Mouse (Mus musculus) testis, adult 2 months (tissue): Measurements from ENCODE around the gene Ccdc137. TPM values are rescaled to one million over a fixed set of nuclear protein-coding genes. Genes with fewer than 3 reads are reported as not detected.
"Not testable (repeated sequence)": the region's sequence is repeated elsewhere in the genome, so short reads cannot be mapped to it uniquely, and the experiment has no call there.

ENCODE experiments used
- H3K27ac ChIP-seq: fragments of 200-500 bp; 2 replicates; pipeline ENCODE4 v1.5.1; 2012; ENCODE audit warnings: low read depth, low read length; ENCODE audit not compliant: control insufficient read depth, insufficient read depth
- H3K27me3 ChIP-seq: fragments of 200-500 bp; 2 replicates; pipeline ENCODE4 v1.6.1; 2012; ENCODE audit warnings: mild to moderate bottlenecking, low read length, moderate library complexity; ENCODE audit not compliant: control insufficient read depth, insufficient read depth
- H3K36me3 ChIP-seq: fragments of 200-500 bp; 2 replicates; pipeline ENCODE4 v1.6.1; 2012; ENCODE audit warnings: mild to moderate bottlenecking, low read length; ENCODE audit not compliant: control insufficient read depth, insufficient read depth
- H3K4me1 ChIP-seq: fragments of 200-500 bp; 2 replicates; pipeline ENCODE4 v1.6.1; 2012; ENCODE audit warnings: low read length; ENCODE audit not compliant: control insufficient read depth, insufficient read depth
- H3K4me3 ChIP-seq: fragments of 200-500 bp; 2 replicates; pipeline ENCODE4 v1.5.1; 2012; ENCODE audit warnings: low read depth, mild to moderate bottlenecking, low read length, moderate library complexity, mixed read lengths; ENCODE audit not compliant: control insufficient read depth
- CTCF ChIP-seq: fragments of 200-500 bp; IDR thresholded peaks from 2 replicates; pipeline ENCODE4 v1.5.1; 2012; ENCODE audit warnings: low read depth, mild to moderate bottlenecking, inconsistent platforms, low read length, moderate library complexity; ENCODE audit not compliant: control insufficient read depth, insufficient read depth, insufficient replicate concordance
- POLR2A ChIP-seq: fragments of 200-500 bp; IDR thresholded peaks from 2 replicates; pipeline ENCODE4 v1.6.1; 2012; ENCODE audit warnings: low read depth, mild to moderate bottlenecking, inconsistent platforms, low read length, moderate library complexity; ENCODE audit not compliant: control insufficient read depth
- polyA plus RNA-seq: library from polyadenylated mRNA; depleted of rRNA; stranded (reverse); fragments of >200 nt; gene quantifications from 2 replicates; pipeline ENCODE4 v1.2.3, GENCODE M21; 2012; rRNA removed

Ccdc137 gene
- 5.6 and 6.9 TPM in 2 replicates for polyA plus RNA-seq

DNA sequence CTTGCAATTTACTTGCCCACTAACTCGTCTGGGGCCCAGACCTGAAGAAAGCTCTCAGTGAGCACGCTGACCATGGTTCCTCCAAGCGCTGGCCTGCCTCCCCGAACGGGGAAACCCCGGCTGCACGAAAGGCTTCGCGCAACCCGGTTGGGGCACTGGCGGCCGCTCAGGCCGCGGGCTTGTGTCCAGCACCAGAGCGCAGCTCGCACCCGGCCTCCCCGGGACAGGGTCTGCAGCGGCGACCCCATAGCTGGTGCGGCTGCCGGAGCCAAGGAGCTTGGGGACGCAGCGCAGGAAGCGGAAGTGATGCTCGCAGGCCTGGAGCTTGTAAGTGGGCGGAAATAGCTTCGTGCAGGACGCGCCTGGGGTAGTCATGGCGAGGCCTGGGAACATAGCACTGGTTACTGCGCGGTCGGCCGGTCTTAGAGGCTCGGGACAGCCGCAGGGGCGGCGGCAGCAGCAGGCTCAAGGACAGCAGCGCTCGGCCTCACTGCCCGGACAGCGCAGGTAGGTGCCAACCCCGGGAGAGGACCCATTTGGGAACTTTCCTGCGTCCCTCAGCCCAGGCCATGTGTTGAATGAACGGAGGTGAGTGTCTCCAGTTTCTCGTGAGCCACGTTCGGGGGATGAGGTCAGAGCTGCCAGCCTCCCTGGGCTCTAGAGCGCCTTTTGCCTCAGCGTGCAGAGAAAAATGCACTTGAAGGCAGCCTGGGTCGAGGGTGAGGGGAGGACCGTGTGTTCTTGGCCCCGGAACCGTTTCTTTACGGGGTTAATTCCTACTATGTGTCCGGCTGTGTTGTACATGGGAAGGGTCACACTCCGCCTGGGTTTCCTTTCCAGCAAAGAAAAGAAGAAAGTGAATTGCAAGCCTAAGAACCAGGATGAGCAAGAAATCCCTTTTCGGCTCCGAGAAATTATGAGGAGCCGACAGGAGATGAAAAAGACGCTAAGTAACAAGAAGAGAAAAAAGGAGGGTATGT is at the start of gene Ccdc137, which contains the start of gene Oxld1:
Ccdc137 (plus strand) TSS at position 344 of the 980 bp plus-strand sequence.
Oxld1 (minus strand) TSS at position 297 of the 980 bp plus-strand sequence.
- peak within 1 kb of the TSS; percentile 85 for H3K4me3 ChIP-seq
- TF ChIP-seq CTCF (no peak), POLR2A (peak; percentile 89)
- peaks cover 5% of the 10 kb centered on the region for H3K4me1 ChIP-seq
- H3K27ac ChIP-seq: peak within 1 kb of the TSS; percentile 47; the same call in 1 of the 2 replicates
- no peaks in the 10 kb centered on the region for H3K36me3 ChIP-seq
- H3K27me3 ChIP-seq: no peaks in the 10 kb centered on the region

DNA sequence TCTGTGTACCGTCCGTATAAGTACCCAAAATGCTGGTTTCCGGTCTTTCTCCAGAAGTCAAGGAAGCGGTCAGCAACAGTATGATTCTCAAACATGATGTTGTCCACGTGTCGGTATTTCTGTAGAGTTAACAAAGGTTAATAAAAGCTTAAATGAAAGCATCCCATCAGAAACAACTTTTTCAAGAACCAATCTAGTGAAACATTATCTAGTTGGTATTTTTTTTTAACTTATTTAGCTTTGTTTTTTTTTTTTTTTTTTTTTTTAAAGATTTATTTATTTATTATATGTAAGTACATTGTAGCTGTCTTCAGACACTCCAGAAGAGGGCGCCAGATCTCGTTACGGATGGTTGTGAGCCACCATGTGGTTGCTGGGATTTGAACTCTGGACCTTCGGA is 44.3 kb upstream of the Ccdc137 start:
- H3K4me1 ChIP-seq, H3K27ac ChIP-seq, H3K36me3 ChIP-seq, H3K27me3 ChIP-seq, H3K4me3 ChIP-seq: not testable (repeated sequence)

DNA sequence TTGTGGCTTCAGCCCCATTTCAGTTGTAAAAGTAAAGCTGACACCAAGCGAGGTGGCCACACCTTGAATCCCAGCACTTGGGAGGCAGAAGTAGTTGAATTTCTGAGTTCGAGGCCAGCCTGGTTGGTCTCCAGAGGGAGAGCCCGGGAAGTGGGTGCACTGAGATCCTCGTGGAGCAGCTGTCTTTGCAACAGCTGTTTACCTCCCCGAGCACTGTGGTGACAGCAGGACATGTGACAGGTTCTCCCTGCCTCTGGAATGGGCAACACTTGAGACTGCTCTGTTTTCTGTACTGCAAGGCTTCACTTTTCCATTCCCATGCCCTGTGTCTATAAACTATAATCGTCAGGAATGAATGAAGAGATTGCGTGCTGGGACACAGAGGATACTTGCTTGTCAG is 40.1 kb upstream of the Ccdc137 start:
- peaks cover 8% of the 10 kb centered on the region; the same call in 1 of the 2 replicates for H3K4me1 ChIP-seq
- H3K4me3 ChIP-seq: no peak overlapping the region
- TF ChIP-seq CTCF: no peak
- H3K27me3 ChIP-seq: no peaks in the 10 kb centered on the region
- H3K27ac ChIP-seq: peak overlapping the region; percentile 19
- H3K36me3 ChIP-seq: peaks cover 5% of the 10 kb centered on the region

DNA sequence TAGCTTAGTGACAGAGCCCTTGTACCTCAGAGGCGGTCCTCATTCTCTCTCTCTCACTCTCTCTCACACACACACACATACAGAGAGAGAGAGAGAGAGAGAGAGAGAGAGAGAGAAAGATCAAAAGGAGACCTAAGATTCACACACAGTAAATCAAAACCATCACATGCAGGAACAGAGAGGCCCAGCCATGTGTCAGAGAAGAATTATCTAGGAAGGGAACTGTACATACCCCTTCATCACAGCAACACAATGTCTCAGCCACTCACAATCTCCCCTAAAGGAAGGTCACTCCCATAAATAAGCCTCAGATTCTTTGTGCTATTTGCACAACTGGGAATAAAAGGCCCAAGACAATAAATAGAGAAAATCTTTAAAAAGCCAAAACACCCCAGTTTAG is 39.3 kb upstream of the Ccdc137 start:
- peaks cover 4% of the 10 kb centered on the region for H3K36me3 ChIP-seq
- H3K4me3 ChIP-seq: no peak overlapping the region

DNA sequence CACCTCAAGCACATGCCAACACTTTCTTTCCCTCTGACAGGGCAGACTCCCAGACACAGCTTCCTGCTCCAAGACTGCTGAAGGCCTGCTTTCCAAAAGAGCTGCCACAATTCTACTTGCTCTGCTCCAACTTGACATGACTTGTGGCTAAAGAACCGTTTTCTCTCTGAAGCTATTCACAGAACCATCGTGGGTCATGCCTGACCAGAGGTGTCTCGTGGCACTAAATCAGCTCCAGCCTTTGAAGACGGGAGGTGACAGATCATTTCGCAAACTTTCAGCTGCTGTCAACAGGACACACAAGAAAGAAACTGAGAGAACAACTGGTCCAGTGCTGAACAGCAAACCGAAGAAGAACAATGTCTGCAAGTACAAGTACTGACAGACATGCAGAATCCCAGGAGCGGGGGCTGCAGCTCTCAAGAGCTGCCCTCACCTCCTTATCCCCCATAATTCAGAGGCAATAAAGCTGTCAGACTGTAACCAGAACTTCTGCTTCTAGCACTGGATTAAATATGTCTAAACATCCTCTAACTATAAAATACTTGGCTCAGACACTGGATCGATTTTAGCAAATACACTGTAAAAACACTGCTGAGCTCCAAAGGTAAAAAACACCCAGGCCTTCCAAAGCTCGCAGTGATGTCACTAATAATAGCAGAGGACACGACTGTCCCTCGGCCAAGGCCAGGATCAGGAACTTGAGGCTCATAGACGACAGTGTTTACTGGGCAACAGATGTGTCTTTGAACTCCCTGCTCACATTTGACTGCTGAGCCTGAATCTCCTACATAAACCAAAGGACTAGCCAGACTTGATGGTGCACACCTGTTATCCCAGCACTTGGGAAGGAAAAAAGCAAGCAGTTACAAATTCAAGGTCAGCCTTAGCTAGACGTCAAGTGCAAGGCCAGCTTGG is 35.0 kb upstream of the Ccdc137 start:
- H3K27me3 ChIP-seq: no peaks in the 10 kb centered on the region
- H3K36me3 ChIP-seq: peaks cover 3% of the 10 kb centered on the region
- peak overlapping the region; percentile 66 for H3K27ac ChIP-seq
- peaks cover 8% of the 10 kb centered on the region; the same call in 1 of the 2 replicates for H3K4me1 ChIP-seq
- H3K4me3 ChIP-seq: no peak overlapping the region
- TF ChIP-seq CTCF (no peak), POLR2A (no peak)

More for the DNA sequence above, 39.3 kb upstream of the Ccdc137 start:
- H3K4me1 ChIP-seq: peaks cover 8% of the 10 kb centered on the region; the same call in 1 of the 2 replicates
- no peaks in the 10 kb centered on the region for H3K27me3 ChIP-seq
- H3K27ac ChIP-seq: peak overlapping the region; percentile 67
- no peak for TF ChIP-seq CTCF
- no peak for TF ChIP-seq POLR2A

DNA sequence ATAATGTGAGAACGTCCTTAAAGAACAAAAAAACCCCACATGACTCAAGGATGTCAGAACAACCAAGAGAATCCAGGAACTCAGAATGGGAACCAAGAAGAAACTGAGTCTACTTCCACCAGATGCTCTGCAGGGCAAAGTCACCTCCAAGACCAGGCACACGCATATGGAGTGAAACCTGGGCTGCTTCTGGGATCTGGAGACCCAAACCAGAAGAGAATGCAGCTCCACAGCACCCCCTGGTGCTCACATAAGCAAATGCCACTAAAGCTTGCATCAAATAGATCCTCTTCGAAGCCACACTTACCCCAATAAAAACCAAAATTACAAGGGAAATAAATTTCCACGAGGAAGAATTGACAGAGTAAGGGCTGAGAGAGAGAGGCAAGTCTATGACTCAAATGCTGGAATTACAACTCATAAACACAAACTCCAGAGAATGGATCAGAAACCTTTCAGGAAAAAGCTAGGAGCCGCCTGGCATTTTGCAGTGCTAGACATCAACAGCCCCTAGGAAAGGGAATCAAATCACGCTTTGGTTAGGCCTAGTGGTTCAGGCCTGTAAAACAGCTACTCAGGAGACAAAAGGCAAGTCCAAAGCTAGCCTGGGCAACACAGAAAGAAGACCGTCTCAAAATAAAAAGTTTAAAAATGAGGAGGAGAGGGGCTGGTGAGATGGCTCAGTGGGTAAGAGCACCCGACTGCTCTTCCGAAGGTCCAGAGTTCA is 34.2 kb upstream of the Ccdc137 start:
- Histone ChIP-seq H3K4me1 (peaks cover 8% of the 10 kb centered on the region; the same call in 1 of the 2 replicates), H3K27ac (peak overlapping the region; percentile 66), H3K4me3 (no peak overlapping the region), H3K27me3 (no peaks in the 10 kb centered on the region), H3K36me3 (peaks cover 5% of the 10 kb centered on the region)
- TF ChIP-seq CTCF: peak; percentile 41; the same call in 1 of the 2 replicates
- TF ChIP-seq POLR2A: no peak
